Mouse (Mus musculus) thymus, postnatal 4 days (tissue): ENCODE results near the gene Pex6.
A peak's percentile ranks its signal among the peaks of the same experiment; 100 is the strongest.

ENCODE experiments used
- DNase-seq: peaks from one replicate; pipeline ENCODE4 v3.0.0; 2021

Pex6 gene

DNA sequence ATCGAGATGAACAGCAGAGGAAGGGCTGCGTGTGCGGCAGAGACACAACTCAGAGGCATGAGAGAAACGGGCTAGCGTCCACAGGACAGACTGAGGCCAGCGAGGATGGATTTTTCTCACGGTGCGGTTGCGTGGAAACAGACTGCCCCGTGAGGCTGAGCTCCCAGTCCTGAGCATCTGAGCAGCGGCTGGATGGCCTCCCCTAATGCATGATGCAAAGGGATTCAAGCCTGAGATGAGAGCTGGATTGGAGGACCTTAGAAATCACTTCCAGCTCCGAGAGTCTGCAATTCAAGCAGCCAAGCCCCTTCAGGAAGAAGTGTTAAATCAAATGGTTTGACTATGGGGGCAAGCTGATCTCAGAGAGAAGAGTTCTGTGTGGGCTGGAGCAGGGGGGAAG, 9.8 kb upstream of the Pex6 start:
- no peak for DNase-seq

DNA sequence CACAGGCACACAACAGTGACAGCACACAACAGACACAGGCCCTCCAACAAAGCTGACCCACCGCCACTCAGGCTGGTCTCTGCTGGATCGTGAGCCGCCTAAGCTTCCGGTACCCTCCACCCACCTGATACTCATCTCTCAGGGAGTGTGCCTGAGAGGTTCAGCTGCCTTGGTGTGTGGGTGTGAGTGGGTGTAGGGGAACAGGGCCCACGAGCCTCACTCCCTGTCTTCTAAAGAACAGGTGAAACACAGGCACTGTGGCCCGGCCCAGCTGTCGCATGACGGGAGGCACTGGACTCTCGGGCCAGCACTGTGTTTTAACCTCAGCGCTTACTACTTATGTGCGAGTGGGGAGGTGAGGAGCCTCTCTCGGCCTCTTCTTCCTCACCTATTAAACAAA, 9.2 kb upstream of the Pex6 start:
- DNase-seq = peak; percentile 24

DNA sequence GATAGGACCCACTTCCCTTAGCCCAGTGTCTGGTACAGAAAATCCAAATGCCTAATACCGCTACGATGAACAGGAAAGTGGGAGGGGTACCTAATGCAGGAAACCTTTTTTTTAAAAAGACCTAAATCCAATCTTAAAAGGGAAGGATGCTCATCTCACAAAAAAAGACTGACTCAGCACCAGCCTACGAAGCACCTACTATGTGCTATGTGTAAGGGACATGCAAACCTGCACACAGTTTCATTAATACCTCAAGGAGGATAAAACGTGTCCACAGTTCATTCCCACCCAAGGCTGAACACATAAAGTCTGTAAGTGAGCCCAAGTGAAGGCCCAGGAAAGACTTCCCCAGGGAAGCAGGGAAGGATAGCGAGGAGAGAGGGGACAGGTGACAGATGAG, 8.8 kb upstream of the Pex6 start:
- DNase-seq = no peak

DNA sequence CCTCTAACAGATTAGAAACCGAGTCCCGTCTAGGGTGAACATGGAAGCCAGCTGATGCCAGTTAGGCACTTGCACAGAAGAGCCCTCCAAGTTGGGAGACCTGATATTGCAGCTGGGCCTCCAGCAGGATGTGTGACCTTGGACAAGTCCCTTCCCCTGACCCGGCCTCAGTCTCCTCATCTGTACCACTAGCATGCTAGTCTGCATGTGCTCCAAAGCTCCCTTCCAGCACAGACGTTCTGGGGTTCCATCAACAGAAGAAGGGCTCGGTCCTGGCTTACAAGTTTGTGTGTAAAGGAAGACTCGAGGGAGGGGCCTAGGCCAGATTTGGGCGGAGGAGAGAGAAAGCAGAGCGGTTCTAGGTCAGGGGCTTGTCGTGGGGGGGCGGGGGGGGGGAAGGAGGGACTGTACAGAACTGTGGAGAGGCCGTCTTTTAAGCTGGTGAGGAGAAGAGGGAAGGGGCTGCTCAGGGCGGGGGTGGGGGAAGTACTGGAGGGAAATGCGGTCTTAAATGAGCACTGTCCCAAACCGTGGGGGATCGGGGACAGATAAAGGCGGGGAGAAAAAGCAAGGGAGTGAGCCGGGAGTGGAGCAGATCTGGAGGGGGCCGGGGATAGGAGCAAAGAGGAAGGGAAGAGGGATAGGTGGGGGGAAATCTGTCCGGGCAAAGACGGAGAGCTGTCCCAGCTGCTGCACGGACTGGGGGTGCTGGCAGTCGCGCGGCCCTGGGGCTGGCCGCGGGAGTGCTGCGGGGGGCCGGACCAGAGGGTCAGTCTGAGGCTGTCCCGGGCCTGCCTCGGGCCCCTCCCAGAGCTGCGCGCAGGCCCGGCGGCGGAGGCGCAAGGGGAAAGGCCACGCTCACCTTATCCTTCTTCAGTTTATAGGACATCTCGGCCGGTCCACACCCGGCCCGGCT, 7.0 kb upstream of the Pex6 start:
- peak; percentile 51 for DNase-seq

DNA sequence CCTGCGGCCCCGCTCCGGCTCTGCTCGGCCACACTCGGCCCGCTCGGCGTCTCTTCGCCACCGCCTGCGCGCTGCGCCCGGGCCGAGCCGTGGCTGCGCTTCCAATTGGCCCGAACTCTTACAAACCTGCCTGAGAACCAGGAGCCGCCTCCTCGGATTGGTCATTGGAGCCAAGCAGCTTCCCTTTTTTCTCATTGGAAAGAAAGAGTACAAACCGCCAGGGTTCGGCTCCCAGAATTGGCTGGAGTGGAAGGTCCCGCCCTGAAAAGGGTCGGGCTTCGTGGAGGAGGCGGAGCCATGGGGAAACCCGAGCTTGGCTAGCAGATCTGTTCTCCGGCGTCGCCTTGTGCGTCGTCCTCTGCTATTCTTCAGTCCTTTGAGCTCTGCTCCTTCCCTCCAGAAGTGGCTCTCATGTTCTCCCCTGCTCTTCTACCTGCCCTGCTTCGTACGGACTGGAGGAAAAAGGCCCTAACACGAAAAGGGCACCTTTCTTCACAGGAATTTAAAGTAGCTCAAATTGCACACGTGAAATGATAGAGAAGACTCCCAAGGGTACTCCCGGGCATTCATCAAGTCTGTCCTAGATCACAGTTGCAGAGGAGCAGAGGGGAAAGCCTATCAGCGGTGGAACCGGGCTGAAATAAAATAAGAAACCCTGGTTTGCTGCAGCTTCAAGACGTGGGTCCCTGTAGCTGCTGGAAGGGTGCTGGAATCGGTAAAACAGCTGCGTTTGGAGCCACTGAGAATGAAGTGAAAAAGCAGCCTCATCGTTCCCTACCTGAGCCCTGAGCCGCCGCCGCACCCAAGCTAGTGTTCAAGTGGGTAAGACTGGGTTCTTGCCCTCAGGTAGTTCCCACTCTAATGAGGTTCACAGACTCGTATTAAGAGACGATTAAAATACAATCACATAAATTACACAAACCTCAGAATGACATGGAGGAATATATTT, 6.1 kb upstream of the Pex6 start, which contains the start of gene Ppp2r5d:
Gene Ppp2r5d (minus strand): TSS at position 225 of the 949 bp plus-strand sequence.
- peak; percentile 94 for DNase-seq

DNA sequence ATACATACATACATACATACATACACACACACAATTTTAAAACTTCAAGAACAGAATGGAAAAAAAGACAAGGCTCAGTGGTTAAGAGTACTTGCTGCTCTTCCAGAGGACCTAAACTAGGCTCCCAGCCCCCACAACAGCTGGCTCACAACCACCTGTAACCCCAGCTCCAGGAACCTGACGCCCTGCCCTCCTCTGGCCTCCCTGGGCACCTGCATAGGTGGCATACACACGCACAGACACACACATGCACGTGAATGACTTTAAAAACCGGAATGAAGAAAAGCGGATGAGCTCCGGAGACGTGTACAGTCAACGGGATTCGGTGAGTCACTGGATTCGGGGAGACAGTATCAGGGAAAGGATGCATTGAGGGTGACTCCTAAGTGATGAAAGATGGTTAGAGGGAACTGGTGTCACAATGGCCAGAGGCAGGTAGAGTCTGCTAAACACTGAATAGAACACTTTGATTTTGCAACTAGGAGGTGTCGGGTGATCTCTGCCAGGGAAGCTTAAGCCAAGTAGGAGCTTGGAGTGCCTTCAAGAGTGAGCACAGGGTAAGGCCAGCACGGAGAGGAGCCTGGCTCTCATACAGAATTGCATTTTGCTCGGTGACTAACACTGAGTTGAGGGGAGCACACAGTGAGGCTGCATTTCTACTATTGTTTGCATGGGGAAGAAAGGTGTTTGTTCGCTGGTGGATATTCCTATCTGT, 4.7 kb upstream of the Pex6 start:
- no peak for DNase-seq

DNA sequence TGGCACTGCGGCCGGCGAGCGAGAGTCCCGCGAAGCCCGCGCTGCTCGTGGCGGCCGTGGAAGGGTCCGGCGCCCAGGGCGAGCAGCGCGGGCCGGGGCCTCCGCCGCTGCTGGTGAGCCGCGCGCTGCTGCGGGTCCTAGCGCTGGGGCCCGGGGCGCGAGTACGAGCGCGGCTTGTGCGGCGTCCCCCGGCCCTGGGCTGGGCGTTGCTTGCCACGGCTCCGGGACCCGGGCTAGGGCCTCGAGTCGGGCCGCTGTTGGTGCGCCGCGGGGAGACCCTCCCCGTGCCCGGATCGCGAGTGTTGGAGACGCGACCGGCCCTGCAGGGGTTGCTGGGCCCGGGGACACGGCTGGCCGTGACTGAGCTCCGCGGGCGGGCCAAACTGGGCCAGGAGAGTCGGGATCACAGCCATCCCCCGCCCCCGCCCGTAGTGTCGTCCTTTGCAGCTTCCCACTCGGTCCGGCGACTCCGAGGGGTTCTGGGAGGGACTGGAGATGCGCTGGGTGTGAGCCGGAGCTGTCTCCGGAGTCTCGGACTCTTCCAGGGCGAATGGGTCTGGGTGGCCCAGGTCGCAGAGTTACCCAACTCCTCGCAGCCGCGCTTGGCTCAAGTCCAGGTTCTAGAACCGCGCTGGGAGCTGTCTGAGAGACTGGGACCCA, 479 bp downstream of the Pex6 start:
- DNase-seq = peak; percentile 63

DNA sequence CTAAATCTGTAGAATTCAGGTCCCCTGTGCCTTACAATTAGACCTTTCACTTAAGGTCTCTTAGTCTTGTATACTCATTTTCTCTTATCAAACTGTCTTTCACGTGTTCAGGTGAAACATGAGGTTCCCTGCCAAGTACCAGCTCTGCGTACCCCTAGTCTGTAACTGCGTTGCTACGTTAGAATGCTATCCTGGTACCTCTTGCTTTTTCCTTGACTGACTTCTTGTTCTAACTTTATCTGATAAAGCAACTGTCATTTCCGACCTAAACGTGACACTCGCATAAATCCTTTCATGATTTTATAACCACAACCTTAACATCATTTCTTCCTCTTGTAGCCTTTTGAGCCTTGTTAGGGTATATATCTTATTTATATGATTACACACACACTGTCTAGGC, 1.2 kb downstream of the Pex6 start:
- DNase-seq = no peak

DNA sequence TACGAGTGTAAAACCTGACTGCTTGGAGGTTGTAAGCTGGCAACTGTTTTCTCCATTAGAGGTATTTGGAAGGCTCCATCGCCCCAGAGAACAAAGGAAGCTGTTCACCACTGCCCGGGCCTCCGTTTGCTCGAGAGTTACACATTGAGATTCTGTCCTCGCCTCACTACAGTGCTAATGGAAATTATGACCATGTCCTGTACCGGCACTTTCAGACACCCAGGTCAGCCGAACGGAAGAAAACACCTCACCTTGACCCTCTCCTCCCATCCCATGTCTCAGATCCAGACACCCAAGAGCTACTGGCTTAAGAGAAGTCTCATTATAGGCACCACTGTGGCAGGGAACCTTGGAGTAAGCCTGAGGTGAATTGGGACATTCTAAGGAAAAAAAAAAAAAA, 2.6 kb downstream of the Pex6 start:
- no peak for DNase-seq

DNA sequence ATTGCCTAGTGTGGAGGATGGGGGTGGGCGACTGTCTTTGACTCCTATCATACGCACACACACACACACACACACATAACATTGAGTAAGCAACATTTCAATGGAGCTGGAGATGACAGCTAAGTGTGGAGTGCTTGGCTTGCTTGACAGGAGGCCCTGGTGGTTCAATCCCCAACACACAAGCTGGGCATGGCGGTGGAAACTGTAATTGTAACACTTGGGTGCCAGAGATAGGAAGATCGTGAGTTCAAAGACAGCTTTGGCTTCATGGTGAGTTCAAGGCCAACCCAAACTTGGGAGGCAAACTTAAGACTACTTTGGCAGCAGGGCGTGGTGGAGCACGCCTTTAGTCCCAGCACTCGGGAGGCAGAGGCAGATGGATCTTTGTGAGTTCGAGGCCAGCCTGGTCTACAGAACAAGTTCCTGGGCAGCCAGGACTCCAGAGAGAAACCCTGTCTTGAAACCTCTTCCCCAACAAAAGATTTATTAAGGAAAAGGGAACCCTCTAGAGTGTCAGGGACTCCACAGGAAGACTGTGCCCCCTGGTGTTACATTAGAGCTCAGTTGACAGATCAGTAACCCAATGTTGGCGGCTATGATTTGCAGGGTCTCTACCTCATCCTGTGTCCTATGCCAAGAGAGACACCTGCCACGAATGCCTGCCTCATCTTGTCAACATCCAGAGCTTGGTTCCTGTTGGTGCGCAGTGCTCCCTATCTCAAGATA, 3.7 kb downstream of the Pex6 start:
- DNase-seq = peak; percentile 47

DNA sequence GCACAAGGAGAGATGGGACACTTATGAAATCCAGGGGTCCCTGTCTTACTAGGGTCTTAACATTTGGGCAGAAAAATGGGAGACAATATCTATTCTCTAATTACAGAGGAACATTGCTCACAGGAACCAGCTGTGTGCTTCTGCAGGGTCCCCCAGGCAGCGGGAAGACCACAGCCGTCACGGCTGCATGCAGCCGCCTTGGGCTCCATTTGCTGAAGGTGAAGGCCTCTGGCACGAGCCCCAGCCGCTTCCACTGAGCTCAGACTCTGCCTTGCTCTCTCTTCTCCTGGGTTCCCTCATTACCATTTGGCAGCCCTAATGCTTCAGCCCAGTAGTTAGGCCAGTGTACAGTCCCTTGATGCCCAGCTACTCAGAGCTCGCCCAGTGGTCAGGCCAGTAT, 9.8 kb downstream of the Pex6 start:
- no peak for DNase-seq

DNA sequence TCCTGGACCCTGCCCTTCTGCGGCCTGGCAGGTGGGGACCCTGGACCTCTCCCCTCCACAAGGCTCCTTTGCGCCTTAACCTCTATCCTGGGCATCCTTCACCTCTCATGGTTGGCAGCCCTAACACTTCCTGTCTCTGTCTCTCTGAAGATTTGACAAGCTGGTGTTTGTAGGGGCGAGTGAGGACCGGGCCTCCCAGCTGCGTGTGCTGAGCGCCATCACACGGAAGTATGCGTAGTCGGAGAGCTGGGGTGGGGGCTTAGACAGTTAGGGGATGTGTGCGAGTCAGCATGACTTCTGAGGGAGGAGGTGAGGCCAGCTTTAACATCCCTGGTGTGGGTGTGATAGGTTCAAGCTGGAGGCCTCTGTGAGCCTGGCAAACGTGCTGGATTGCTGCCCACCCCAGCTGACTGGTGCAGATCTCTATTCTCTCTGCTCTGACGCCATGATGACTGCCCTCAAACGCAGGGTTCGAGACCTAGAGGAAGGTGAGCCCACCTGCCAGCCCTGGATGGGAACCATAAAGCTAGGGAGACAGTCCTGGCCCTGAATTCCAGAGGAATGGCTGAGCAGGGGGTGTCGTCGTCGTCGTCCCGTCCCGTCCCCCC, 13.3 kb downstream of the Pex6 start:
- DNase-seq = peak; percentile 54

DNA sequence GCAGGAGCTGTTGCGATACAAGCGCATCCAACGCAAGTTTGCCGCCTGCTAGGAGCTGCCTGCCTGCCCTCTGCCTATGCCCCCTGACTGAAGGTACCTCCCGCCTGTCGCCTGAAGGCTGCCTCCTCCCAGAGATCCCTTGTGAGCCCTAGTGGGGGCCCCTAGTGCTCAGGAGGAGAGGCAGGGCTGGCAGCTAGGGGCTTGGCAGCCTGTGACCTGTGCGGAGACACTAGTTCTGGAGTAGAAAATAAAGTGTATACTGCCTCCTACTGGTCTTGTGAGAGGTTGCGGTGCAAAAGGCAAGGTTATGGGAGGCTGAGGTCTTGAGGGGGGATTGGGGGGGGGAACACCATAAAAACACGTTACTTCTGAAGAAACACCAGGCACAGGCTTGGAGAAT, 14.0 kb downstream of the Pex6 start:
- DNase-seq = peak; percentile 71

DNA sequence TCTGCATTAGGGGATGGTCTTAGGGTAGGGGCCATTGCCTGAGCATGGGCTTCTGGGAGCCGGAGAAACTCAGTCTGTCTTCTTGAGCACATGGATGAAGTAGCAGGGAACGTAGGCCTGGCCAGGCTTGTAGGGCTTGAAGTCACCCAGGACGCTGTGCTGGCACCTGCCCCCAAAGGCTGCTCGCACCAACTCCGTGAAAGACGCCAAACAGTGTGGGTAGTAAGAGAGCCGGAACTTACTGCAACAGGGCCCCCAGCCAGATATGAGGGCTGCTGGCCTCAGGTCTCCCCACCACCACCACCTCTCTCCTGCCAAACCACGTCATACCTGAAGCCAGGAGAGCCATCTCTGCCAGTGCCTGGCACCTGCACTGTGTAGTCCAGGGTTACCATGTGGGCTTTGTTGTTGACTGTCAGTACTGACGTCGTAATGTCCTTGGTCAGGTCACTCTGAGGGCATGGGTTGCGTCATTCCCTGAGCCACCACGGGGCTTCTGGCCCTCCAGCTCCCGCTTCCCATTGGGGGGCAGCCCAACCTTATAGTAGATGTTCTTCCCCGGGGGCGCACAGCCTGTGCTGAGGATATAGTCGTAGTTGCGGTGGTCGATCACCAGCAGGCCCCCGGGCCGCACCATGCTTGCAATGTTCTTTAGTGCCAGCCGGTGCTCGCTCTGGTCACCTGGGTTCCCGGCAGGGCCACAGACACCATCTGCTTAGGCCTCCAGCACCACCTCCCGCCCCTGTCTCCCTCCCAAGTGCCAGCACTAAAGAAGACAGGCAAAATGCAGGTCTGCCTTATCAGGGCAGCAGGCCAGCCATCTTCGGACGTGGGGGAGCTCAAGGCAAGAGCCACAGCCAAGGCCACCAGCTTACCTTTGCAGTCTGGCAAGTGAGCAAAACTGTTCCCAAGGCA, 14.7 kb downstream of the Pex6 start:
- DNase-seq = no peak

DNA sequence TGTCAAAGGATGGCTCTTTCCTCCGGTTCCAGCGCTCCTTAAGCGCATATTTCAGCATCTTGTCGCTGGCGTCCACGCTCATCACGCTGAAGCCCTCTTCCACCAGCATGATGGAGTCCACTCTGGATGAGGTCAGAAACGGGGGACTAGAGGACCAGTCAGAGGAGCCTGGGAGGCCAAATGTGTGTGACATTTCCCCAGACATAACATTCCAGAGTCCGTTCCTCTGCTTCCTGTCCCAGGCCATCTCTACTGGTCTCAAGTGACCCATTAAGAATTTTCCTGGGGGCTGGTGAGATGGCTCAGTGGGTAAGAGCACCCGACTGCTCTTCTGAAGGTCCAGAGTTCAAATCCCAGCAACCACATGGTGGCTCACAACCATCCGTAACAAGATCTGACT, 16.0 kb downstream of the Pex6 start:
- no peak for DNase-seq

DNA sequence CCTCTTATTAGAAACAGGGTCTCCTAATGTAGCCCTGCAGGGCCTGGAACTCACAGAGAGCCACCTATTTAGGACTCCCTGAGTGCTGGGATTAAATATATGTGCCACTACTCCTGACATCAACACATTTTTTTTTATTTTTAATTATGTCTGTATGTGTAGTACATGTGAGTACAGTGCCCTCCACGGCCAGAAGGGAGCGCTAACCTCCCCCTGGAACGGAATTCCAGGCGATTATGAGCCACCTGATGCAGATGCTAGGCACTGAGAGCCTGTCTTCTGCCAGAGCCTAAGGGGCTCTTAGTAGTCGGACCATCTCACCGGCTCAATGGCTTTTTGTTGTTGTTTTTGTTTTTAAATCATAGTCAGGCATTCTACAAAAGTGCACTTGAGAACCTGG, 16.8 kb downstream of the Pex6 start:
- DNase-seq = peak; percentile 68

DNA sequence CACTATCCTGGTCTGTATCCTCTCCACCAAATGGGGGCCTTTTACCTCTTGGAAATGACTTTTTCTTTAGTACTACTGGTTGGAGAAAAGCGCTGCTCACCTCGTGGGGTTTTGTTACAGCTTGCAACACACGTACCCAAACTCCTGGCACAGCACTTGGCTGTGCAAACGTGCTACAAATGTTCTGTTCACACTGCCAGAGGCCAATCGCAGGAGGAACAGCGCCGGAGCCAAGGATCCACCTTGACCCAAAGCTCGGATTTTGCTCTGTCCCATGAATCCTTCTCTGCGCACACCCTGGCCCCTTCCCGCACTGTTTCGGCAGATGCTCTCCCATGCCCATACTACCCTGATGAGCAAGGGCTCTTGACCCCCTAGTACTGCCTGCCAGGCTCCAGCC, 17.2 kb downstream of the Pex6 start:
- no peak for DNase-seq

DNA sequence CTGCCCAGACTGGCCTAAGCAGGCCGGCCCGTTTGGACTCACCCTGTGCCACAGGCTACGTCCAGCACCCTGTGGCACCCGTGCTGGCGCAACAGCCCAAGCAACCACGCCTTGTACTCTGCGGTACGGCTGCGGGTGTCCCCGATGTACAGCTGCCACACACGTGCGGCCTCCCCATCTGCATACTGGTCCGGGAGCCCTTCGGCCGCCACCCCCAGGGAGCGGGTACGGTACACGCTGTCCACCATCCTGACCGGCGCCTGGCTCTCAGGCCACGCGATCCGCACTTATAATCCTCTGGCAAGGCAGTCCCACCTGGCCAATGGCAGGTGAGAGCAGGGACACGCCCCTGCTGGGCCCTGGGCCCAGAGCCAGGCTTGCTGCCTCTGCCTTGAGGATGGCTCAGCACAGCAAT, 17.6 kb downstream of the Pex6 start, which contains the start of gene Gnmt:
Gene Gnmt (minus strand): TSS at position 265 of the 415 bp plus-strand sequence.
- DNase-seq = no peak

DNA sequence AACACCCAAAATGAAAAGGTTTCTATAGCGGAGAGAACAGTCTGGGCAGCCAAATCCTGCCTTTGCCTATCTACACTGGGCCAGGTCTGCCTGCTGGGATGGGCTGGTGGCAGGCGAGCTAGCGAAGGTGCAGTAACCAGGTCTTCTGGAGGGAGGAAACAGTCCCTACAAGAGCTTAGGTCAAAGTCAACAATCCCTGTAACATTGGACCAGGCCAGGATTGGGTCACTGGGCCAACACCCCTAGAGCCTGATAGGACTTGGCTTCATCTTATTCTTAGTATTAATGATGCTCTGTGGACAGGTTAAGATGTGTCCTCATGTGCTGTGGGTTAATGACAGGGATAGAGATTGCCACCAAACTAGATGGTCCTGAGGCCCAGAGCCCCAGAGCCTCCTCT, 22.8 kb downstream of the Pex6 start:
- no peak for DNase-seq

DNA sequence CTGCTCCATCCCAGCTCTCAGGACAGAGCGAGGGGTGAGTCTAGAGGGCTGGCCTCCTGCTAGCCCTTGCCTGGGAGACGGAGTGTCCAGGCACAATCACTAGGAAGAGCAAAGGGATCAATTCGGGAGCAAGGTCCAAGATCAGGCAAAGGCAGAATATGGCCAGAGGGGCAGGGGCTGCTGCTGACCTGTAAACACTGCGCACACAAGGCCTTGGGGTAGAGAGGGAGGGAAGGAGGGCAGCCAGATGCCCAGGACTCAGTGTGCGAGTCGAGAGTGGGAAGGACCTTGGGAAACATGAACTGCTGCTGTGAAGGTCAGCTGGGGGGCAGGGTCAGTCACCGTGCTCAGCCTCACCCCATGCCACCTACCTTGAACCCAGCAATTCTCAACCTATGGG, 24.0 kb downstream of the Pex6 start:
- no peak for DNase-seq
